18 mouse cellular contexts compared by ENCODE assay signal in genomic region chr5:143505545-143505944, GRCm38 (mm10).
"Had no signal": no experiment of that assay in that cellular context is flagged by ENCODE, and none has a peak within 500 bp of the region (broad histone marks: within the 10 kb centered on the region; RNA-seq: fewer than 3 reads in every experiment).

No protein-coding gene starts in this region.

- DNase-seq: lung, adult 18-20 months; lung, embryonic 14.5 days; lung, postnatal 10 days; lung, postnatal 4 days; retina, postnatal 1 day; right cerebral cortex, adult 18-20 months; right cerebral cortex, postnatal 25 days; right cerebral cortex, postnatal 4 days; spleen, adult 18-20 months; thymus, adult 18-20 months; thymus, postnatal 25 days; thymus, postnatal 4 days had no signal

- H3K9me3 ChIP-seq: megakaryocyte, embryonic 14.5 days; midbrain, embryonic 13.5 days; midbrain, embryonic 15.5 days; neural tube, embryonic 13.5 days; neural tube, embryonic 15.5 days had no signal

- H3K27ac ChIP-seq: midbrain, embryonic 13.5 days; midbrain, embryonic 15.5 days; neural tube, embryonic 13.5 days; neural tube, embryonic 15.5 days had no signal

- H3K4me3 ChIP-seq: megakaryocyte, embryonic 14.5 days; midbrain, embryonic 13.5 days; midbrain, embryonic 15.5 days; myocyte; neural tube, embryonic 13.5 days; neural tube, embryonic 15.5 days had no signal

- ATAC-seq: midbrain, embryonic 13.5 days; midbrain, embryonic 15.5 days had no signal

- H3K27me3 ChIP-seq: megakaryocyte, embryonic 14.5 days; midbrain, embryonic 13.5 days; midbrain, embryonic 15.5 days; neural tube, embryonic 13.5 days; neural tube, embryonic 15.5 days had no signal
